Mouse (Mus musculus) CH12.LX (cell line): ENCODE measurements around the gene Pou3f1.

Experiments used
- CTCF ChIP-seq, 2 experiments: IDR thresholded peaks in 1 of 2; conservative IDR thresholded peaks in 1 of 2; 2 replicates each; pipeline ENCODE4 v1.5.1; 2011 to 2012; ENCODE audit warnings: low read depth in 2 of 2, low read length in 2 of 2, improper control_type of control experiment in 1 of 2, inconsistent platforms in 1 of 2, mild to moderate bottlenecking in 1 of 2, moderate library complexity in 1 of 2
- MAX ChIP-seq: IDR thresholded peaks from 2 replicates; pipeline ENCODE4 v1.6.1; 2011; ENCODE audit warnings: low read length, improper control_type of control experiment
- NELFE ChIP-seq: IDR thresholded peaks from 2 replicates; pipeline ENCODE4 v1.6.1; 2011; ENCODE audit warnings: low read depth, low read length, improper control_type of control experiment
- POLR2A ChIP-seq: IDR thresholded peaks from 2 replicates; pipeline ENCODE4 v1.6.1; 2011; ENCODE audit warnings: low read depth, mild to moderate bottlenecking, improper control_type of control experiment, low read length
- RAD21 ChIP-seq: IDR thresholded peaks from 2 replicates; pipeline ENCODE4 v1.6.1; 2011; ENCODE audit warnings: low read depth, mild to moderate bottlenecking, low read length, improper control_type of control experiment, moderate library complexity
- ZKSCAN1 ChIP-seq: IDR thresholded peaks from 2 replicates; pipeline ENCODE4 v1.6.1; 2012; ENCODE audit warnings: low read depth, inconsistent platforms, low read length, improper control_type of control experiment, borderline replicate concordance

DNA sequence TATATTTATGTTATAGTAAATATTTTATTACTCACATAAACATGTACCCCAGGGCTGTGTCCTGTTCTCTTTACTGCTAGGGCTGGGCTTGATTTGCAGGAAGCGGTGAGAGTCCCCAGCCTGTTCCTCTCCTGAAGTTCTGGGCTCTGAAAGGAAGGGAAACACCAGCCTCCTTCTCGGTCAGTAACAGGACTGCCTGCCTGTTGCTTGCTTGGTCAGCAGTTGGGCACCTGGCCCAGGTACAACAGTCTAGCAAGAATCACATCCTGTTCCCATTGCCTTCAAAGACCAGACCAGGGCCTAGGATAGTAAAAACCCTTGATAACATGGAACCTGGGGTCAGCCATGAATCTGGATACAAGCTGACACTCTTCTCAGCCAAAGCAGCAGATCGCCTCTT lies 4.0 kb downstream of the Pou3f1 start:
- no peak for TF ChIP-seq NELFE
- no peak for TF ChIP-seq RAD21
- TF ChIP-seq MAX = no peak
- TF ChIP-seq CTCF (conservative IDR thresholded peaks at IDR 0.05 in 1 of 2, IDR thresholded peaks at IDR 0.05 in 1 of 2; ENCODE audit: low read depth in 2 of 2, low read length in 2 of 2) = no peak
- no peak for TF ChIP-seq ZKSCAN1
- no peak for TF ChIP-seq POLR2A
